Mouse (Mus musculus): ENCODE data around the gene Snx19. TPM values are rescaled to one million over a fixed set of nuclear protein-coding genes. Genes with fewer than 3 reads are reported as not detected.

The Snx19 gene
- total RNA-seq, 2 experiments from 2014 or later: 11.4 to 20.8 TPM

- peak; percentile 99 for ATAC-seq (replicated peaks; ENCODE audit: poor library complexity, severe bottlenecking)
Measured at GRCm38 (mm10) chr9:30480464-30480863, 53.6 kb downstream of the Snx19 start.

GRCm38 (mm10) chr9:30482116-30482515, 55.2 kb downstream of the Snx19 start:
- no peak for ATAC-seq (replicated peaks; ENCODE audit: poor library complexity, severe bottlenecking)

- ATAC-seq (replicated peaks; ENCODE audit: poor library complexity, severe bottlenecking): no peak
Measured at GRCm38 (mm10) chr9:30484183-30484582, 57.3 kb downstream of the Snx19 start.

- ATAC-seq (replicated peaks; ENCODE audit: poor library complexity, severe bottlenecking): no peak
Measured at GRCm38 (mm10) chr9:30485161-30485560, 58.3 kb downstream of the Snx19 start.

GRCm38 (mm10) chr9:30488384-30488783, 61.5 kb downstream of the Snx19 start:
- no peak for ATAC-seq (replicated peaks; ENCODE audit: poor library complexity, severe bottlenecking)

GRCm38 (mm10) chr9:30494446-30494845, 67.5 kb downstream of the Snx19 start:
- ATAC-seq (replicated peaks; ENCODE audit: poor library complexity, severe bottlenecking): no peak

- no peak for ATAC-seq (replicated peaks; ENCODE audit: poor library complexity, severe bottlenecking)
Measured at GRCm38 (mm10) chr9:30508966-30509365, 82.1 kb downstream of the Snx19 start.

- no peak for ATAC-seq (replicated peaks; ENCODE audit: poor library complexity, severe bottlenecking)
Measured at GRCm38 (mm10) chr9:30515953-30516352, 89.0 kb downstream of the Snx19 start.

All from granulocyte monocyte progenitor cell, adult 5-6 weeks (primary cell).